Mouse (Mus musculus): ENCODE data around the gene Klk7. TPM values are rescaled to one million over a fixed set of nuclear protein-coding genes. Genes with fewer than 3 reads are reported as not detected.

The Klk7 gene
- under 1 TPM; 0.29 to 0.38 TPM for polyA plus RNA-seq (2017; shearing (Covaris generic))

GRCm38 (mm10) chr7:43810994-43811393 is at the start of gene Klk7:
Gene Klk7, plus strand, starts transcription at chr7:43811294.

GRCm38 (mm10) chr7:43768597-43768996 is 42.5 kb upstream of the Klk7 start, which contains the start of gene Klk12:
Gene Klk12, plus strand, starts transcription at chr7:43768897.

GRCm38 (mm10) chr7:43774364-43774763 is 36.7 kb upstream of the Klk7 start, which contains the start of gene Klk11:
Gene Klk11, plus strand, starts transcription at chr7:43774604.

GRCm38 (mm10) chr7:43780746-43781145 is 30.3 kb upstream of the Klk7 start, which contains the start of gene Klk10:
Gene Klk10, plus strand, starts transcription at chr7:43781035.

GRCm38 (mm10) chr7:43791591-43791990 is 19.5 kb upstream of the Klk7 start, which contains the start of gene Klk9:
Gene Klk9, plus strand, starts transcription at chr7:43791891.

GRCm38 (mm10) chr7:43797333-43797769 is 13.7 kb upstream of the Klk7 start, which contains the start of gene Klk8:
Gene Klk8, plus strand, starts transcription at chr7:43797577.

GRCm38 (mm10) chr7:43824199-43824598 is 13.1 kb downstream of the Klk7 start, which contains the start of gene Klk6:
Gene Klk6, plus strand, starts transcription at chr7:43824499.

GRCm38 (mm10) chr7:43841701-43842100 is 30.6 kb downstream of the Klk7 start, which contains the start of gene Klk5:
Gene Klk5, plus strand, starts transcription at chr7:43841971.

Other genes with a start within 250 kb of the Klk7 start
- 1 to 10 TPM; 3.5 to 4.6 TPM for gene Zfp658, start 249.0 kb upstream of the Klk7 start, polyA plus RNA-seq (2017; shearing (Covaris generic))
- gene Zfp719, start 231.7 kb upstream of the Klk7 start, polyA plus RNA-seq (2017; shearing (Covaris generic)) = 10 to 100 TPM in 1 of 2 experiments, 1 to 10 TPM in 1; 8.5 to 10.1 TPM
- under 1 TPM in 1 of 2 experiments, not detected in 1; 0.07 TPM for gene Zfp819, start 204.1 kb upstream of the Klk7 start, polyA plus RNA-seq (2017; shearing (Covaris generic))
- not detected for gene Ceacam18, start 176.6 kb upstream of the Klk7 start, polyA plus RNA-seq (2017; shearing (Covaris generic))
- gene Siglece, start 151.1 kb upstream of the Klk7 start, polyA plus RNA-seq (2017; shearing (Covaris generic)) = under 1 TPM; 0.51 to 0.80 TPM
- 10 to 100 TPM in 1 of 2 experiments, 1 to 10 TPM in 1; 8.3 to 13.4 TPM for gene Ctu1, start 139.3 kb upstream of the Klk7 start, polyA plus RNA-seq (2017; shearing (Covaris generic))
- gene Klk14, start 120.9 kb upstream of the Klk7 start, polyA plus RNA-seq (2017; shearing (Covaris generic)) = not detected
- gene Klk13, start 98.7 kb upstream of the Klk7 start, polyA plus RNA-seq (2017; shearing (Covaris generic)) = not detected
- under 1 TPM in 1 of 2 experiments, not detected in 1; 0.18 TPM for gene Klk12, start 42.4 kb upstream of the Klk7 start, polyA plus RNA-seq (2017; shearing (Covaris generic))
- gene Klk11, start 36.7 kb upstream of the Klk7 start, polyA plus RNA-seq (2017; shearing (Covaris generic)) = under 1 TPM in 1 of 2 experiments, not detected in 1; 0.29 TPM
- under 1 TPM in 1 of 2 experiments, not detected in 1; 0.25 TPM for gene Klk10, start 30.3 kb upstream of the Klk7 start, polyA plus RNA-seq (2017; shearing (Covaris generic))
- 1 to 10 TPM in 1 of 2 experiments, under 1 TPM in 1; 0.61 to 1.0 TPM for gene Klk9, start 19.4 kb upstream of the Klk7 start, polyA plus RNA-seq (2017; shearing (Covaris generic))
- 100 to 1,000 TPM; 133 to 264 TPM for gene Klk8, start 13.7 kb upstream of the Klk7 start, polyA plus RNA-seq (2017; shearing (Covaris generic))
- under 1 TPM in 1 of 2 experiments, not detected in 1; 0.37 TPM for gene Klk6, start 13.2 kb downstream of the Klk7 start, polyA plus RNA-seq (2017; shearing (Covaris generic))
- not detected for gene Klk5, start 30.7 kb downstream of the Klk7 start, polyA plus RNA-seq (2017; shearing (Covaris generic))
- gene Klk4, start 69.9 kb downstream of the Klk7 start, polyA plus RNA-seq (2017; shearing (Covaris generic)) = not detected
- gene Klk15, start 122.4 kb downstream of the Klk7 start, polyA plus RNA-seq (2017; shearing (Covaris generic)) = 1 to 10 TPM in 1 of 2 experiments, not detected in 1; 1.6 TPM
- not detected for gene Klk1b8, start 139.4 kb downstream of the Klk7 start, polyA plus RNA-seq (2017; shearing (Covaris generic))
- not detected for gene Klk1b1, start 155.5 kb downstream of the Klk7 start, polyA plus RNA-seq (2017; shearing (Covaris generic))
- 1 to 10 TPM in 1 of 2 experiments, under 1 TPM in 1; 0.31 to 2.0 TPM for gene Klk1b9, start 164.8 kb downstream of the Klk7 start, polyA plus RNA-seq (2017; shearing (Covaris generic))
- gene Klk1b11, start 184.6 kb downstream of the Klk7 start, polyA plus RNA-seq (2017; shearing (Covaris generic)) = not detected
- gene Klk1b26, start 200.9 kb downstream of the Klk7 start, polyA plus RNA-seq (2017; shearing (Covaris generic)) = not detected
- 1 to 10 TPM; 1.0 to 3.3 TPM for gene Klk1b27, start 241.0 kb downstream of the Klk7 start, polyA plus RNA-seq (2017; shearing (Covaris generic))